Mouse (Mus musculus): ENCODE results near the gene Pknox2.

DNA sequence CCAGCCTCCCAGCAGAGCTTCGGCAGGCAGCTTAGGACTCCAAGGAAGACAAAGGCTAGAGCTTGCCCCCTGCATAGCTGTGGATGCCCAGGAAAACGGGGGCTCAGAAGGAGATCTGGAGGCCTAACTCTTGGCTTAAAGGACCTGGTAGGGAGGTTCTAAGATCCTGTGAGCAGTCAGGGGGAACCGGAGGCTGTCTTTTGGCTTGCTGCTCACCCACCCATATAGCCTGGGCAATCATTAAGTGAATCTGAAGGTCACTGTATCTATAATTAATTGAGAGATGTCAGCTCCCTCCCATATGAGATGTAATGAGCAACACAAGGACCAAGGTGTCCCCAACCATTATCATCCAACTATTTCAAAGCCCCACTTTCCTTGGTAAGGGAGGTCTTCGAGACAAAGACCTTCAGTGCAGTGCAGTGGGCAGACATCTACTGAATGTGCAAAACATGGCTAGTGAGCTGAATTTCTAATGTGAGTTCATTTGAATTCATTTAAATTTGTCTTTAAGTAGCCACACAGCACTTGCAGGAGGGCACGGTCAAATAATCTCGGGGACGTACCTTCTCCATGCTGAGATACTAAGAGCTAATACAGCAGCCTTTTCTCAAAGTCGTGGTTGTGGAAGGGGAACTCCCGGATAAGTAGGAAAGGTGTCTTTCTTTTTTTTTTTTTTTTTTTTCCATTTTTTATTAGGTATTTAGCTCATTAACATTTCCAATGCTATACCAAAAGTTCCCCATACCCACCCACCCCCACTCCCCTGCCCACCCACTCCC is 30.4 kb downstream of the Pknox2 start:
- TF ChIP-seq CTCF (IDR thresholded peaks at IDR 0.05; ENCODE audit: insufficient read depth, low read length) (no peak), POLR2A (IDR thresholded peaks at IDR 0.05; ENCODE audit: borderline replicate concordance, extremely low read depth, low read depth, low read length) (no peak)

Measured in lung, adult 2 months (tissue).